Comparison of ENCODE assay signal across 13 mouse cellular contexts in the genomic region with DNA sequence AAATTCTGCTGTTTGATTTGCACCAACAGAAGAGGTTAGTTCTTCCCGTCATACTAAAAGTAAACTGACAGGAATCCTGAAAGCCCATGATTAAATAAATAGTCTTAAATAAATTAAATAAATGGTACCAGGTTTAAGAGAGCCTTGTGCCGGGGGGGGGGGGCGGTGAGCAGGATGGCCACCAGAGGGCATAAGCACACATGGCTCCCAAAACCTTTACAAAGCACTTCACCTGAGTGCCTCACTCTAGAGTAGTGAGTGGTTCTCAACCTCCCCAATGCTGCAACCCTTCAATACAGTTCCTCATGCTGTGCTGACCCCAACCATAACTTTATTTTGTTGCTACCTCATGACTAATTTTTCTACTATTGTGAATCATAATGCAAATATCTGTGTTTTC. TPM values are rescaled to one million over a fixed set of nuclear protein-coding genes. Genes with fewer than 3 reads are reported as not detected.
DNase-seq lines count a peak whose midpoint lies in the region; ATAC-seq and TF ChIP-seq lines count a peak whose summit lies in the region.
"Had no signal": no experiment of that assay in that cellular context is flagged by ENCODE, and none has a peak within 500 bp of the region (broad histone marks: within the 10 kb centered on the region; RNA-seq: fewer than 3 reads in every experiment).

No protein-coding gene starts in this region.

- intact Hi-C loops in gastrocnemius, postnatal 36 days (cut with DNase I) = loop anchor here (5.0 kb wide), 2 partner anchors 62 to 207 kb away; partner anchors contain the start of gene Kcnk13

- 0 out of 2 replicates have a peak, but pooled peaks have one; percentile 4 for TF ChIP-seq RAD21 in CH12.LX (IDR thresholded peaks at IDR 0.05; ENCODE audit: low read depth, low read length)

- no peak for TF ChIP-seq EP300 in CH12.LX (IDR thresholded peaks at IDR 0.05; ENCODE audit: low read length)

- H3K27ac ChIP-seq in embryonic facial prominence, embryonic 11.5 days (replicated peaks; ENCODE audit: low read depth, low read length) = no peak overlapping the region
- H3K27ac ChIP-seq in embryonic facial prominence, embryonic 10.5 days (replicated peaks) = no peak overlapping the region
- H3K27ac ChIP-seq in liver, adult 2 months (replicated peaks; ENCODE audit: insufficient read depth, low read depth, low read length) = no peak overlapping the region
- no peak overlapping the region for H3K27ac ChIP-seq in liver, embryonic 12.5 days
- no peak overlapping the region for H3K27ac ChIP-seq in CH12.LX (ENCODE audit: insufficient read depth, low read depth)
- H3K27ac ChIP-seq: heart, embryonic 15.5 days; limb, embryonic 15.5 days had no signal

- no peak for ATAC-seq in embryonic facial prominence, embryonic 11.5 days (replicated peaks; ENCODE audit: insufficient number of reproducible peaks, low FRiP score, low TSS enrichment, low read depth)
- ATAC-seq in liver, embryonic 12.5 days = no peak
- peak; percentile 69 for ATAC-seq in megakaryocyte, adult 5-6 weeks (ENCODE audit: poor library complexity, severe bottlenecking)

- TF ChIP-seq POLR2A in liver, adult 2 months (IDR thresholded peaks at IDR 0.05; ENCODE audit: extremely low read depth, insufficient read depth, low read length) = no peak
- no peak for TF ChIP-seq POLR2A in CH12.LX (IDR thresholded peaks at IDR 0.05; ENCODE audit: low read depth, low read length)

- 41% methylated on average over 2 of the region's 3 CpGs for WGBS in embryonic facial prominence, embryonic 11.5 days
- 41% methylated on average over 3 of the region's 3 CpGs for WGBS in embryonic facial prominence, embryonic 10.5 days
- WGBS in liver, adult 2 months = 54% methylated on average over 2 of the region's 3 CpGs
- 36% methylated on average over 3 of the region's 3 CpGs for WGBS in liver, embryonic 12.5 days (ENCODE audit: insufficient replicate concordance)

- peak; percentile 19; the same call in 1 of the 2 replicates for TF ChIP-seq CTCF in liver, adult 2 months (IDR thresholded peaks at IDR 0.05; ENCODE audit: low read depth, low read length)
- TF ChIP-seq CTCF in CH12.LX (conservative IDR thresholded peaks at IDR 0.05 in 1 of 2, IDR thresholded peaks at IDR 0.05 in 1 of 2; ENCODE audit: low read depth in 2 of 2, low read length in 2 of 2) = peak in 1 of 2 experiments; percentile 43; a peak in 2 of 4 replicates

- H3K9me3 ChIP-seq in embryonic facial prominence, embryonic 11.5 days (replicated peaks; ENCODE audit: control insufficient read depth, low read length) = no peaks in the 10 kb centered on the region
- no peaks in the 10 kb centered on the region for H3K9me3 ChIP-seq in embryonic facial prominence, embryonic 10.5 days
- H3K9me3 ChIP-seq in liver, embryonic 12.5 days (replicated peaks) = no peaks in the 10 kb centered on the region
- no peaks in the 10 kb centered on the region for H3K9me3 ChIP-seq in CH12.LX (replicated peaks; ENCODE audit: low read length)
- H3K9me3 ChIP-seq: heart, embryonic 15.5 days; limb, embryonic 15.5 days had no signal

- no peaks in the 10 kb centered on the region for H3K4me1 ChIP-seq in embryonic facial prominence, embryonic 11.5 days (ENCODE audit: control insufficient read depth, insufficient read depth, low read length)
- H3K4me1 ChIP-seq in embryonic facial prominence, embryonic 10.5 days = no peaks in the 10 kb centered on the region
- H3K4me1 ChIP-seq in liver, adult 2 months (ENCODE audit: control insufficient read depth, insufficient read depth, low read length) = no peaks in the 10 kb centered on the region
- no peaks in the 10 kb centered on the region; the same call in 1 of the 2 replicates for H3K4me1 ChIP-seq in liver, embryonic 12.5 days
- H3K4me1 ChIP-seq in CH12.LX (ENCODE audit: control insufficient read depth in 1 of 2, insufficient read depth in 2 of 2) = peaks cover 5 to 12% of the 10 kb centered on the region in 2 experiments
- H3K4me1 ChIP-seq: limb, embryonic 15.5 days had no signal

- DNase-seq in embryonic facial prominence, embryonic 11.5 days (ENCODE audit: low spot score) = peak; percentile 21
- no peak for DNase-seq in embryonic facial prominence, embryonic 10.5 days (ENCODE audit: low spot score)
- no peak for DNase-seq in liver, adult 2 months (ENCODE audit: extremely low read depth, low read depth, low spot score)
- peak; percentile 12 for DNase-seq in CH12.LX (ENCODE audit: extremely low read depth)
- no peak for DNase-seq in Muller cell, postnatal 12 days (ENCODE audit: inconsistent ontology term)
- DNase-seq in gastrocnemius, postnatal 36 days = no peak
- DNase-seq: cerebellum, adult 11 months; kidney, adult 18-20 months; layer of hippocampus, adult 9-11 months had no signal

- H3K36me3 ChIP-seq in embryonic facial prominence, embryonic 11.5 days (replicated peaks; ENCODE audit: control insufficient read depth, insufficient read depth, low read depth, low read length) = no peaks in the 10 kb centered on the region
- peaks cover 81% of the 10 kb centered on the region for H3K36me3 ChIP-seq in embryonic facial prominence, embryonic 10.5 days (replicated peaks)
- H3K36me3 ChIP-seq in liver, adult 2 months (ENCODE audit: control insufficient read depth, insufficient read depth, low read length) = peaks cover 6% of the 10 kb centered on the region; the same call in 1 of the 2 replicates
- H3K36me3 ChIP-seq in liver, embryonic 12.5 days = peaks cover 78% of the 10 kb centered on the region
- H3K36me3 ChIP-seq in CH12.LX (replicated peaks in 1 of 2; ENCODE audit: control insufficient read depth in 1 of 2, insufficient read depth in 1 of 2, low read length in 1 of 2) = peaks cover 39 to 89% of the 10 kb centered on the region in 2 experiments

- in situ Hi-C loops in CH12.LX (cut with MboI; ENCODE audit: low pct_ligation_motif_present, low pct_unique_long_range_greater_than_20kb, low sequenced_read_pairs) = loop anchor here (10.0 to 25.0 kb wide), 2 partner anchors 205 to 813 kb away; no protein-coding TSS in a partner anchor

- dilution Hi-C loops in CH12.LX (cut with MboI; ENCODE audit: extremely low pct_ligation_motif_present, extremely low pct_unique_long_range_greater_than_20kb, low sequenced_read_pairs) = no loop called here

- H3K79me2 ChIP-seq in liver, adult 2 months (ENCODE audit: control insufficient read depth, insufficient read depth, low read length) = no peaks in the 10 kb centered on the region
- no peaks in the 10 kb centered on the region for H3K79me2 ChIP-seq in CH12.LX (replicated peaks; ENCODE audit: control insufficient read depth, extremely low read depth, insufficient read depth, poor library complexity, severe bottlenecking)

- no peak overlapping the region for H3K9ac ChIP-seq in embryonic facial prominence, embryonic 11.5 days (replicated peaks; ENCODE audit: low read length)
- no peak overlapping the region for H3K9ac ChIP-seq in liver, adult 2 months (ENCODE audit: low read depth, low read length)
- no peak overlapping the region for H3K9ac ChIP-seq in liver, embryonic 12.5 days
- no peak overlapping the region for H3K9ac ChIP-seq in CH12.LX (ENCODE audit: insufficient read depth, low read depth)
- H3K9ac ChIP-seq: heart, embryonic 15.5 days; limb, embryonic 15.5 days had no signal

- H3K4me3 ChIP-seq in embryonic facial prominence, embryonic 11.5 days (ENCODE audit: low read depth, low read length) = no peak overlapping the region
- H3K4me3 ChIP-seq in embryonic facial prominence, embryonic 10.5 days = no peak overlapping the region
- no peak overlapping the region for H3K4me3 ChIP-seq in liver, adult 2 months (ENCODE audit: insufficient read depth, low read depth, low read length)
- H3K4me3 ChIP-seq in liver, embryonic 12.5 days = no peak overlapping the region
- H3K4me3 ChIP-seq in CH12.LX (replicated peaks in 1 of 3; ENCODE audit: low read depth in 2 of 3, low read length in 2 of 3, poor library complexity in 1 of 3) = no peak overlapping the region
- H3K4me3 ChIP-seq: heart, embryonic 15.5 days; limb, embryonic 15.5 days had no signal

- H3K4me2 ChIP-seq in embryonic facial prominence, embryonic 11.5 days (ENCODE audit: low read depth, low read length) = no peak overlapping the region
- H3K4me2 ChIP-seq in liver, embryonic 12.5 days = no peak overlapping the region
- no peak overlapping the region for H3K4me2 ChIP-seq in CH12.LX (ENCODE audit: insufficient read depth, low read depth, poor library complexity, severe bottlenecking)
- H3K4me2 ChIP-seq: heart, embryonic 15.5 days; limb, embryonic 15.5 days had no signal

- H3K27me3 ChIP-seq in embryonic facial prominence, embryonic 11.5 days (ENCODE audit: control insufficient read depth, insufficient read depth, low read length) = no peaks in the 10 kb centered on the region
- no peaks in the 10 kb centered on the region for H3K27me3 ChIP-seq in embryonic facial prominence, embryonic 10.5 days (replicated peaks; ENCODE audit: low read depth, poor library complexity, severe bottlenecking)
- H3K27me3 ChIP-seq in liver, adult 2 months (ENCODE audit: control insufficient read depth, insufficient read depth, low read length) = no peaks in the 10 kb centered on the region
- no peaks in the 10 kb centered on the region for H3K27me3 ChIP-seq in liver, embryonic 12.5 days (replicated peaks)
- no peaks in the 10 kb centered on the region for H3K27me3 ChIP-seq in CH12.LX (replicated peaks)
- H3K27me3 ChIP-seq: heart, embryonic 15.5 days; limb, embryonic 15.5 days had no signal

RNA-seq across cellular contexts. Expression of gene Tdp1, which starts 15.7 kb away (rescaled TPM):
- polyA plus RNA-seq in embryonic facial prominence, embryonic 11.5 days (2014; fragmentation: Nextera tagmentation; extraction: Ambion mirVana) = 83.1 and 83.5 TPM in 2 replicates
- 81.1 and 84.4 TPM in 2 replicates for polyA plus RNA-seq in embryonic facial prominence, embryonic 10.5 days (2016; fragmentation: Nextera tagmentation; extraction: Ambion mirVana)
- total RNA-seq in liver, adult 2 months (2014; rRNA removed) = 3.0 and 4.6 TPM in 2 replicates
- polyA plus RNA-seq in liver, adult 2 months (2012; rRNA removed) = 3.7 TPM in 2 replicates
- polyA plus RNA-seq in liver, embryonic 12.5 days (2016; fragmentation: Nextera tagmentation; extraction: Ambion mirVana) = 41.4 and 43.8 TPM in 2 replicates
- total RNA-seq in CH12.LX (2012; rRNA removed) (23.4 and 27.4 TPM in 2 replicates), CH12.LX (2014; rRNA removed) (16.1 and 16.9 TPM in 2 replicates)
- 48.3 and 53.7 TPM in 2 replicates for polyA plus RNA-seq in CH12.LX (2012; ENCODE audit: insufficient read length, low read depth)
- total RNA-seq in megakaryocyte, adult 5-6 weeks (2015) = 25.6 and 30.3 TPM in 2 replicates
- total RNA-seq in megakaryocyte, adult 5-6 weeks (2017) = 11.9 and 13.5 TPM in 2 replicates
- total RNA-seq in gastrocnemius, postnatal 36 days (2021) = 1 to 10 TPM; 2.9 to 4.0 TPM

RNA-seq across cellular contexts. Expression of gene Efcab11, which starts 15.8 kb away (rescaled TPM):
- 24.4 and 27.3 TPM in 2 replicates for polyA plus RNA-seq in embryonic facial prominence, embryonic 11.5 days (2014; fragmentation: Nextera tagmentation; extraction: Ambion mirVana)
- polyA plus RNA-seq in embryonic facial prominence, embryonic 10.5 days (2016; fragmentation: Nextera tagmentation; extraction: Ambion mirVana) = 20.8 and 21.6 TPM in 2 replicates
- total RNA-seq in liver, adult 2 months (2014; rRNA removed) = 0.28 and 0.34 TPM in 2 replicates
- 0.09 and 0.12 TPM in 2 replicates for polyA plus RNA-seq in liver, adult 2 months (2012; rRNA removed)
- polyA plus RNA-seq in liver, embryonic 12.5 days (2016; fragmentation: Nextera tagmentation; extraction: Ambion mirVana) = 5.4 and 5.5 TPM in 2 replicates
- total RNA-seq in CH12.LX (2012; rRNA removed) (6.6 and 7.9 TPM in 2 replicates), CH12.LX (2014; rRNA removed) (11.1 and 12.2 TPM in 2 replicates)
- 6.6 and 8.0 TPM in 2 replicates for polyA plus RNA-seq in CH12.LX (2012; ENCODE audit: insufficient read length, low read depth)
- total RNA-seq in megakaryocyte, adult 5-6 weeks (2015) = 5.4 and 7.0 TPM in 2 replicates
- total RNA-seq in megakaryocyte, adult 5-6 weeks (2017) = 12.8 and 17.3 TPM in 2 replicates
- not detected for total RNA-seq in gastrocnemius, postnatal 36 days (2021)

Comparison
In these comparisons a context has a peak if more than half of its experiments do, and no peak if none do; other contexts are left out.
1. DNase-seq: peak in embryonic facial prominence, embryonic 11.5 days (single experiment) and CH12.LX (single experiment); none in embryonic facial prominence, embryonic 10.5 days (single experiment), liver, adult 2 months (single experiment), Muller cell, postnatal 12 days (single experiment) and gastrocnemius, postnatal 36 days (0 of 2).